Mouse (Mus musculus): ENCODE measurements at regions not wholly inside any gene's neighbourhood (a gene's known extent, or its start where the extent isn't known, plus 50 kb on each side); places are given as distances from the start of the nearest gene placed in this dataset.

- DNase-seq: peak; percentile 64
Observed at GRCm38 (mm10) chr17:10079853-10080650, 239.6 kb downstream of the Qk start.

GRCm38 (mm10) chr17:10078536-10079319 is 240.9 kb downstream of the Qk start:
- no peak for DNase-seq

- DNase-seq: no peak
Observed at GRCm38 (mm10) chr17:10073301-10073700, 246.4 kb downstream of the Qk start.

GRCm38 (mm10) chr17:10069251-10069650 is 250.4 kb downstream of the Qk start:
- peak; percentile 27 for DNase-seq

- no peak for DNase-seq
Observed at GRCm38 (mm10) chr17:10065131-10065530, 254.5 kb downstream of the Qk start.

- DNase-seq: no peak
Observed at GRCm38 (mm10) chr17:10062546-10063100, 257.0 kb downstream of the Qk start.

GRCm38 (mm10) chr17:10057736-10058135 is 261.9 kb downstream of the Qk start:
- DNase-seq: no peak

GRCm38 (mm10) chr17:10056096-10056495 is 263.6 kb downstream of the Qk start:
- DNase-seq: no peak

- DNase-seq: peak; percentile 85
Observed at GRCm38 (mm10) chr17:10054375-10054774, 265.3 kb downstream of the Qk start.

- no peak for DNase-seq
Observed at GRCm38 (mm10) chr17:10044336-10044735, 275.3 kb downstream of the Qk start.

GRCm38 (mm10) chr17:10042042-10042652 is 277.5 kb downstream of the Qk start:
- DNase-seq: no peak

- DNase-seq: peak; percentile 42
Observed at GRCm38 (mm10) chr17:10040951-10041359, 278.7 kb downstream of the Qk start.

- no peak for DNase-seq
Observed at GRCm38 (mm10) chr17:10040375-10040774, 279.3 kb downstream of the Qk start.

GRCm38 (mm10) chr17:10037799-10038445 is 281.7 kb downstream of the Qk start:
- DNase-seq: peak; percentile 37

- DNase-seq: no peak
Observed at GRCm38 (mm10) chr17:10033510-10033909, 286.1 kb downstream of the Qk start.

- no peak for DNase-seq
Observed at GRCm38 (mm10) chr17:10031033-10031432, 288.6 kb downstream of the Qk start.

- no peak for DNase-seq
Observed at GRCm38 (mm10) chr17:10026770-10027169, 292.9 kb downstream of the Qk start.

- no peak for DNase-seq
Observed at GRCm38 (mm10) chr17:10025212-10025611, 294.4 kb downstream of the Qk start.

GRCm38 (mm10) chr17:10024323-10024722 is 295.3 kb downstream of the Qk start:
- no peak for DNase-seq

GRCm38 (mm10) chr17:10012161-10012560 is 307.5 kb downstream of the Qk start:
- no peak for DNase-seq

- DNase-seq: no peak
Observed at GRCm38 (mm10) chr17:10011728-10012127, 307.9 kb downstream of the Qk start.

GRCm38 (mm10) chr17:10001071-10001591 is 318.5 kb downstream of the Qk start:
- DNase-seq: peak; percentile 63

All from adrenal gland, adult 2 months (tissue).